ENCODE assay signal across 14 mouse cellular contexts in genomic region chr2:166216512-166216865, GRCm38 (mm10).
A peak's percentile ranks its signal among the peaks of the same experiment; 100 is the strongest.
DNase-seq lines count a peak whose midpoint lies in the region; ATAC-seq and TF ChIP-seq lines count a peak whose summit lies in the region.
"Had no signal": no experiment of that assay in that cellular context is flagged by ENCODE, and none has a peak within 500 bp of the region (broad histone marks: within the 10 kb centered on the region; RNA-seq: fewer than 3 reads in every experiment).

No protein-coding gene starts in this region.

- no peaks in the 10 kb centered on the region for H3K9me3 ChIP-seq in heart, embryonic 10.5 days
- H3K9me3 ChIP-seq in stomach, embryonic 16.5 days (replicated peaks; ENCODE audit: control insufficient read depth, low read length), result no peaks in the 10 kb centered on the region
- no peaks in the 10 kb centered on the region for H3K9me3 ChIP-seq in stomach, postnatal 0 days (ENCODE audit: control insufficient read depth, low read length)
- H3K9me3 ChIP-seq in hindbrain, embryonic 16.5 days (ENCODE audit: control insufficient read depth, low read length), result no peaks in the 10 kb centered on the region
- H3K9me3 ChIP-seq: forebrain, embryonic 13.5 days; heart, embryonic 13.5 days; lung, embryonic 15.5 days; midbrain, embryonic 12.5 days had no signal

- TF ChIP-seq POLR2A in small intestine, adult 2 months (IDR thresholded peaks at IDR 0.05; ENCODE audit: low read depth, low read length), result no peak

- no peak for TF ChIP-seq EP300 in stomach, postnatal 0 days (optimal IDR thresholded peaks at IDR 0.05)

- TF ChIP-seq CTCF in stomach, postnatal 0 days (IDR thresholded peaks at IDR 0.05; ENCODE audit: low read depth), result no peak
- TF ChIP-seq CTCF in small intestine, adult 2 months (IDR thresholded peaks at IDR 0.05; ENCODE audit: extremely low read depth, insufficient read length, insufficient replicate concordance, low read depth, low read length), result no peak

- H3K4me2 ChIP-seq in stomach, embryonic 16.5 days (ENCODE audit: low read depth, low read length), result no peak overlapping the region
- no peak overlapping the region for H3K4me2 ChIP-seq in stomach, postnatal 0 days (replicated peaks; ENCODE audit: low read depth)
- H3K4me2 ChIP-seq in hindbrain, embryonic 16.5 days (ENCODE audit: low read length), result no peak overlapping the region
- H3K4me2 ChIP-seq: forebrain, embryonic 13.5 days; heart, embryonic 13.5 days; lung, embryonic 15.5 days had no signal

- peaks cover 34% of the 10 kb centered on the region for H3K4me1 ChIP-seq in heart, embryonic 10.5 days
- no peaks in the 10 kb centered on the region for H3K4me1 ChIP-seq in stomach, embryonic 16.5 days (ENCODE audit: control insufficient read depth, insufficient read depth, low read length)
- no peaks in the 10 kb centered on the region for H3K4me1 ChIP-seq in stomach, postnatal 0 days (replicated peaks; ENCODE audit: control insufficient read depth, insufficient read depth)
- peaks cover 12% of the 10 kb centered on the region; the same call in 1 of the 2 replicates for H3K4me1 ChIP-seq in hindbrain, embryonic 16.5 days (ENCODE audit: control insufficient read depth, insufficient read depth, low read depth, low read length)
- H3K4me1 ChIP-seq in small intestine, adult 2 months (ENCODE audit: control insufficient read depth, insufficient read depth, insufficient read length, low read length), result peaks cover 15% of the 10 kb centered on the region
- H3K4me1 ChIP-seq: lung, embryonic 15.5 days had no signal

- peak overlapping the region; percentile 56 for H3K27ac ChIP-seq in heart, embryonic 10.5 days
- no peak overlapping the region for H3K27ac ChIP-seq in stomach, embryonic 16.5 days (ENCODE audit: low read length)
- no peak overlapping the region for H3K27ac ChIP-seq in stomach, postnatal 0 days (replicated peaks)
- no peak overlapping the region; the same call in 1 of the 2 replicates for H3K27ac ChIP-seq in hindbrain, embryonic 16.5 days (ENCODE audit: low read depth, low read length)
- H3K27ac ChIP-seq in small intestine, adult 2 months (ENCODE audit: insufficient read depth, low read depth, low read length), result peak overlapping the region; percentile 35; the same call in 1 of the 2 replicates
- H3K27ac ChIP-seq: forebrain, embryonic 13.5 days; heart, embryonic 13.5 days; lung, embryonic 15.5 days had no signal

- H3K4me3 ChIP-seq in heart, embryonic 10.5 days, result no peak overlapping the region
- no peak overlapping the region for H3K4me3 ChIP-seq in stomach, embryonic 16.5 days (replicated peaks; ENCODE audit: low read length)
- no peak overlapping the region for H3K4me3 ChIP-seq in stomach, postnatal 0 days (ENCODE audit: low read depth, low read length)
- no peak overlapping the region for H3K4me3 ChIP-seq in hindbrain, embryonic 16.5 days (ENCODE audit: low read length)
- no peak overlapping the region for H3K4me3 ChIP-seq in small intestine, adult 2 months (ENCODE audit: low read depth, low read length)
- H3K4me3 ChIP-seq: forebrain, embryonic 13.5 days; heart, embryonic 13.5 days; lung, embryonic 15.5 days; midbrain, embryonic 12.5 days had no signal

- no peak for DNase-seq in heart, embryonic 10.5 days (ENCODE audit: low spot score)
- DNase-seq in heart, adult 8-10 months (ENCODE audit: low spot score), result no peak
- DNase-seq in stomach, postnatal 0 days (ENCODE audit: low spot score), result no peak
- DNase-seq in urinary bladder, postnatal 25 days (ENCODE audit: low spot score), result no peak
- no peak for DNase-seq in lung, postnatal 10 days
- DNase-seq: gastrocnemius, postnatal 10 days had no signal

- no peak for ATAC-seq in stomach, embryonic 16.5 days (ENCODE audit: insufficient read depth, low FRiP score)
- no peak for ATAC-seq in stomach, postnatal 0 days (ENCODE audit: low FRiP score, low TSS enrichment)
- 0 out of 2 replicates have a peak, but pooled peaks have one; percentile 6 for ATAC-seq in hindbrain, embryonic 16.5 days
- ATAC-seq: inflammation-experienced regulatory T-cells, adult 6 months had no signal

- H3K27me3 ChIP-seq in heart, embryonic 10.5 days (ENCODE audit: insufficient read depth, poor library complexity, severe bottlenecking), result peaks cover 33% of the 10 kb centered on the region; the same call in 1 of the 2 replicates
- no peaks in the 10 kb centered on the region for H3K27me3 ChIP-seq in stomach, embryonic 16.5 days (ENCODE audit: control insufficient read depth, insufficient read depth, low read length)
- no peaks in the 10 kb centered on the region for H3K27me3 ChIP-seq in stomach, postnatal 0 days (ENCODE audit: control insufficient read depth, insufficient read depth, low read length)
- peaks cover 13% of the 10 kb centered on the region for H3K27me3 ChIP-seq in hindbrain, embryonic 16.5 days (replicated peaks; ENCODE audit: control insufficient read depth, insufficient read depth, low read length)
- H3K27me3 ChIP-seq in small intestine, adult 2 months (ENCODE audit: control insufficient read depth, insufficient read depth, low read length), result no peaks in the 10 kb centered on the region
- H3K27me3 ChIP-seq: lung, embryonic 15.5 days had no signal

- 71% methylated on average over 11 of the region's 11 CpGs for WGBS in heart, embryonic 10.5 days
- WGBS in stomach, embryonic 16.5 days, result 82% methylated on average over 11 of the region's 11 CpGs
- 80% methylated on average over 11 of the region's 11 CpGs for WGBS in stomach, postnatal 0 days
- WGBS in hindbrain, embryonic 16.5 days, result 37% methylated on average over 11 of the region's 11 CpGs
- 83% methylated on average over 11 of the region's 11 CpGs for WGBS in small intestine, adult 2 months

- H3K36me3 ChIP-seq in heart, embryonic 10.5 days, result no peaks in the 10 kb centered on the region
- H3K36me3 ChIP-seq in stomach, embryonic 16.5 days (ENCODE audit: control insufficient read depth, insufficient read depth, low read length), result no peaks in the 10 kb centered on the region
- H3K36me3 ChIP-seq in stomach, postnatal 0 days (ENCODE audit: control insufficient read depth, insufficient read depth, low read length), result no peaks in the 10 kb centered on the region
- no peaks in the 10 kb centered on the region for H3K36me3 ChIP-seq in hindbrain, embryonic 16.5 days (ENCODE audit: control insufficient read depth, insufficient read depth, low read length)
- H3K36me3 ChIP-seq in small intestine, adult 2 months (ENCODE audit: control insufficient read depth, insufficient read depth, low read length), result no peaks in the 10 kb centered on the region
- H3K36me3 ChIP-seq: heart, embryonic 13.5 days; lung, embryonic 15.5 days; midbrain, embryonic 12.5 days had no signal

- H3K9ac ChIP-seq in stomach, embryonic 16.5 days (ENCODE audit: low read length), result 0 out of 2 replicates have a peak overlapping the region, but pooled peaks have one; percentile 7
- no peak overlapping the region for H3K9ac ChIP-seq in stomach, postnatal 0 days (ENCODE audit: low read length)
- H3K9ac ChIP-seq in hindbrain, embryonic 16.5 days (ENCODE audit: low read depth, low read length), result no peak overlapping the region
- H3K9ac ChIP-seq: forebrain, embryonic 13.5 days; heart, embryonic 13.5 days; lung, embryonic 15.5 days; midbrain, embryonic 12.5 days had no signal

Comparison
In these comparisons a context has a peak if more than half of its experiments do, and no peak if none do; other contexts are left out.
1. H3K27ac ChIP-seq: peak in heart, embryonic 10.5 days (single experiment) and small intestine, adult 2 months (single experiment); none in stomach, embryonic 16.5 days (single experiment), stomach, postnatal 0 days (single experiment) and hindbrain, embryonic 16.5 days (single experiment).